Mouse (Mus musculus) midbrain, embryonic 15.5 days (tissue): ENCODE measurements around the gene Zfp609. TPM values are rescaled to one million over a fixed set of nuclear protein-coding genes. Genes with fewer than 3 reads are reported as not detected.

Source experiments
- ATAC-seq: fragments of 200-750 bp; cut with Nextera tagmentation; replicated peaks from 2 replicates; pipeline ENCODE4 v1.8.0; 2017; ENCODE audit warnings: moderate TSS enrichment
- H3K27ac ChIP-seq: fragments of 300-500 bp; sonication (generic); 2 replicates; pipeline ENCODE4 v1.5.1; 2015; ENCODE audit warnings: mild to moderate bottlenecking, inconsistent platforms
- H3K27me3 ChIP-seq: fragments of 300-500 bp; sonication (generic); replicated peaks from 2 replicates; pipeline ENCODE4 v1.6.1; 2015; ENCODE audit warnings: inconsistent platforms
- H3K36me3 ChIP-seq: fragments of 300-500 bp; sonication (generic); replicated peaks from 2 replicates; pipeline ENCODE4 v1.6.1; 2015; ENCODE audit warnings: inconsistent platforms
- H3K4me1 ChIP-seq: fragments of 300-500 bp; sonication (generic); 2 replicates; pipeline ENCODE4 v1.6.1; 2015; ENCODE audit warnings: inconsistent platforms
- H3K4me2 ChIP-seq: fragments of 300-500 bp; sonication (generic); 2 replicates; pipeline ENCODE4 v1.6.1; 2015; ENCODE audit warnings: inconsistent platforms, mild to moderate bottlenecking, moderate library complexity
- H3K4me3 ChIP-seq: fragments of 300-500 bp; sonication (generic); 2 replicates; pipeline ENCODE4 v1.5.1; 2015; ENCODE audit warnings: mild to moderate bottlenecking, inconsistent platforms
- H3K9ac ChIP-seq: fragments of 300-500 bp; sonication (generic); 2 replicates; pipeline ENCODE4 v1.6.1; 2015; ENCODE audit warnings: mild to moderate bottlenecking, inconsistent platforms
- H3K9me3 ChIP-seq: fragments of 300-500 bp; sonication (generic); 2 replicates; pipeline ENCODE4 v1.6.1; 2016; ENCODE audit warnings: inconsistent platforms
- WGBS: fragments of 180-500 bp; shearing (Covaris S2); methylation state at CpG from one replicate; pipeline ENCODE4 v1.1.7; 2015; ENCODE audit warnings: mixed read lengths; 5-methylcytosine and 5-hydroxymethylcytosine counted together
- polyA plus RNA-seq: library from polyadenylated mRNA; unstranded; fragments of >200 nt; fragmentation: Nextera tagmentation; extraction: Ambion mirVana; gene quantifications from 2 replicates; pipeline ENCODE4 v1.2.1, GENCODE M21; 2015

Gene Zfp609
- polyA plus RNA-seq, 1 experiment from 2014 or later: 8.7 TPM

GRCm38 (mm10) chr9:65734931-65735330 is 92.4 kb downstream of the Zfp609 start:
- H3K27ac ChIP-seq: no peak overlapping the region
- no peak for ATAC-seq
- no peak overlapping the region for H3K4me3 ChIP-seq
- H3K36me3 ChIP-seq: 0 out of 2 replicates have a peak, but pooled peaks cover 3% of the 10 kb centered on the region
- H3K4me2 ChIP-seq: no peak overlapping the region
- 88% methylated on average over 3 of the region's 3 CpGs for WGBS
- no peaks in the 10 kb centered on the region for H3K27me3 ChIP-seq
- H3K9me3 ChIP-seq: no peaks in the 10 kb centered on the region
- H3K4me1 ChIP-seq: no peaks in the 10 kb centered on the region
- H3K9ac ChIP-seq: no peak overlapping the region

- 0 out of 2 replicates have a peak, but pooled peaks cover 3% of the 10 kb centered on the region for H3K36me3 ChIP-seq
Observed at GRCm38 (mm10) chr9:65728588-65728987, 98.8 kb downstream of the Zfp609 start.

GRCm38 (mm10) chr9:65727491-65727890 is 99.9 kb downstream of the Zfp609 start:
- Histone ChIP-seq H3K9me3 (no peaks in the 10 kb centered on the region), H3K4me1 (peaks cover 30% of the 10 kb centered on the region), H3K27ac (no peak overlapping the region), H3K4me2 (no peak overlapping the region), H3K9ac (no peak overlapping the region), H3K27me3 (no peaks in the 10 kb centered on the region), H3K4me3 (no peak overlapping the region), H3K36me3 (0 out of 2 replicates have a peak, but pooled peaks cover 3% of the 10 kb centered on the region)
- no peak for ATAC-seq
- 91% methylated on average over 4 of the region's 4 CpGs for WGBS

More at GRCm38 (mm10) chr9:65728588-65728987, 98.8 kb downstream of the Zfp609 start:
- Histone ChIP-seq H3K27me3 (no peaks in the 10 kb centered on the region), H3K9ac (no peak overlapping the region), H3K9me3 (no peaks in the 10 kb centered on the region), H3K27ac (no peak overlapping the region), H3K4me2 (no peak overlapping the region), H3K4me3 (no peak overlapping the region), H3K4me1 (peaks cover 26% of the 10 kb centered on the region)
- WGBS: 94% methylated on average over 6 of the region's 6 CpGs
- ATAC-seq: no peak

DNA sequence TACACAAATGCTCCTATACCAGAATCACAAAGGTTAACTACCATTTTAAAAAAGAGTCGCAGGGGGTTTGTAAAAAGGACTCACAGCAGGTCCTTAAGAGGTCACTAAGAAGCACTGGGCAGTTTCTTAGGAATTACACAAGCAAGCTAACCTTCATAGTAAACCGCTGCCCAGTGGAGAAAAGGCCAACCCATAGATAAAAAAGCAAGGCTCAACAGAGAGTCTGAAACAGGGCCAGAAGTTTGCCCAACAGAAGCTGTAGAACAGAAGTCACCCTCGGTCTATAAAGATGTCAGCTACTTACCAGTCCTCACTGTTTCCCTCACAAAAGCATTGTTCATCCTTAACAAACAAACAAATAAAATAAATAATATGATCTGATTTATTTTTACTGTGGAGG is 100.9 kb downstream of the Zfp609 start:
- Histone ChIP-seq H3K9ac (no peak overlapping the region), H3K9me3 (no peaks in the 10 kb centered on the region), H3K27ac (no peak overlapping the region), H3K36me3 (0 out of 2 replicates have a peak, but pooled peaks cover 3% of the 10 kb centered on the region), H3K4me1 (peaks cover 39% of the 10 kb centered on the region), H3K27me3 (no peaks in the 10 kb centered on the region), H3K4me2 (no peak overlapping the region), H3K4me3 (no peak overlapping the region)
- WGBS: 91% methylated on average over 3 of the region's 3 CpGs
- no peak for ATAC-seq

DNA sequence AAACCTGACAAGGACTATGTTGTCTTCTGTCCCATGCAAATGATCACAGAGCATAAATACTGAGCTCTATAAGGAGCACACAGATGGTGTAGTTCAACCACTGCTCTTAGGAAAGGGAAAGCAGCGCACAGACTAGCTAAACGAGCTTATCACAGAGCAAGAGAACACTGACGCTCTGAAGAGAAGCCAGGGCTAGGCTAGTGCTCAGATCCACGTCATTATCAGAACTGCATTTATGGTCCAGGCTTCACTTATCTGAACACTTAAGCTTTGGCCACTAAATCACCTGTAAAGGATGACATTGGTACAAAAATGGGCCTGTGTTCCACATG is 102.1 kb downstream of the Zfp609 start:
- peaks cover 45% of the 10 kb centered on the region for H3K4me1 ChIP-seq
- peak overlapping the region; percentile 83 for H3K27ac ChIP-seq
- no peaks in the 10 kb centered on the region for H3K9me3 ChIP-seq
- H3K27me3 ChIP-seq: no peaks in the 10 kb centered on the region
- H3K36me3 ChIP-seq: no peaks in the 10 kb centered on the region
- no peak overlapping the region for H3K4me3 ChIP-seq
- no peak overlapping the region for H3K4me2 ChIP-seq
- 24% methylated on average over 4 of the region's 4 CpGs for WGBS
- no peak overlapping the region for H3K9ac ChIP-seq
- ATAC-seq: no peak

DNA sequence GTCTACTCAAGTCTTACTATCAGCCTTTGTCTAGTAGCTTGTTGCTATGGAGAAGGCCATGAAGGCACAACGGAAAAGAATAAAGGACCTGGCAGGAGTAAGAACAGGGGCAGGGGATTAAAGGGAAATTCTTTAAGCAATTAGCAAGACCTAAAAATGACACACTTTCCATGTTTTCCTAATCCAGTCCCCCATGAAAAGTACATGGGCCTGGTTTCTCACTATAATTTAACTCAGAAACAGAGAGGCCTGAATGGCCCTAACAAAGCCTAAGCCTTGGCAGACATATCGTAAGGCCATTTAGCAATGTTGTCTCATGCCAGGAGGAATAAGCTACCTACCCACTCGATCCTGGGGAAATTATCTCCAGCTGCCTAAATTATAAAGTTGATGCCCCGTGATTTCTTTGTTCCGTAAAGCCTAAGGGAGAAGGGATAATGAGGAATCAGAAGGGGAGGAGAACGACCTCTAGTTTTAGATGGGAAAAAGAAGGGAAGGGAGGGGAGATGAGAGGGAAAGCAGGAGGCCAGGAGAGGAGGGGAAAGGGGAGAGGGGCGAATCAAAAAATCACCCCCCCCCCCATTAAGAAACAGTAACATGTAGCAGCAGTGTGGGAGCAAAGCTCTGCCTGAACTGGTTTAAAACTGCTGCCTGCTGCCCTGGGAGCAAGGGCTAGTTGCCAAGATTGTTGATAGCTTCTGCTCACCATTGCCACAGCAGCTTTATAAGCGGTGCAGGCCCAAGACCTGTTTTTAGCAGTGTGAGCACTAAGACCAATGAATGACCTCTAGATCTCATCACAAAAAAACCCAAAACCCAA is 102.7 kb downstream of the Zfp609 start:
- Histone ChIP-seq H3K4me1 (peaks cover 45% of the 10 kb centered on the region), H3K27ac (peak overlapping the region; percentile 83), H3K36me3 (no peaks in the 10 kb centered on the region), H3K4me2 (peak overlapping the region; percentile 6; the same call in 1 of the 2 replicates), H3K27me3 (no peaks in the 10 kb centered on the region), H3K9me3 (no peaks in the 10 kb centered on the region), H3K4me3 (no peak overlapping the region), H3K9ac (peak overlapping the region; percentile 14; the same call in 1 of the 2 replicates)
- peak; percentile 57 for ATAC-seq
- 12% methylated on average over 8 of the region's 8 CpGs for WGBS

- H3K4me1 ChIP-seq: peaks cover 44% of the 10 kb centered on the region
- H3K9ac ChIP-seq: no peak overlapping the region
- WGBS: 57% methylated on average over 10 of the region's 10 CpGs
- H3K9me3 ChIP-seq: no peaks in the 10 kb centered on the region
- H3K27ac ChIP-seq: peak overlapping the region; percentile 14; the same call in 1 of the 2 replicates
- ATAC-seq: no peak
- H3K4me3 ChIP-seq: no peak overlapping the region
- H3K36me3 ChIP-seq: no peaks in the 10 kb centered on the region
- no peak overlapping the region for H3K4me2 ChIP-seq
- H3K27me3 ChIP-seq: no peaks in the 10 kb centered on the region
Observed at GRCm38 (mm10) chr9:65721161-65721566, 106.2 kb downstream of the Zfp609 start.

GRCm38 (mm10) chr9:65718195-65718594 is 109.2 kb downstream of the Zfp609 start:
- 95% methylated on average over 5 of the region's 5 CpGs for WGBS
- no peak overlapping the region for H3K4me2 ChIP-seq
- H3K36me3 ChIP-seq: no peaks in the 10 kb centered on the region
- ATAC-seq: no peak
- no peaks in the 10 kb centered on the region for H3K27me3 ChIP-seq
- no peak overlapping the region for H3K27ac ChIP-seq
- peaks cover 15% of the 10 kb centered on the region; the same call in 1 of the 2 replicates for H3K4me1 ChIP-seq
- H3K9ac ChIP-seq: no peak overlapping the region
- H3K4me3 ChIP-seq: no peak overlapping the region
- no peaks in the 10 kb centered on the region for H3K9me3 ChIP-seq

DNA sequence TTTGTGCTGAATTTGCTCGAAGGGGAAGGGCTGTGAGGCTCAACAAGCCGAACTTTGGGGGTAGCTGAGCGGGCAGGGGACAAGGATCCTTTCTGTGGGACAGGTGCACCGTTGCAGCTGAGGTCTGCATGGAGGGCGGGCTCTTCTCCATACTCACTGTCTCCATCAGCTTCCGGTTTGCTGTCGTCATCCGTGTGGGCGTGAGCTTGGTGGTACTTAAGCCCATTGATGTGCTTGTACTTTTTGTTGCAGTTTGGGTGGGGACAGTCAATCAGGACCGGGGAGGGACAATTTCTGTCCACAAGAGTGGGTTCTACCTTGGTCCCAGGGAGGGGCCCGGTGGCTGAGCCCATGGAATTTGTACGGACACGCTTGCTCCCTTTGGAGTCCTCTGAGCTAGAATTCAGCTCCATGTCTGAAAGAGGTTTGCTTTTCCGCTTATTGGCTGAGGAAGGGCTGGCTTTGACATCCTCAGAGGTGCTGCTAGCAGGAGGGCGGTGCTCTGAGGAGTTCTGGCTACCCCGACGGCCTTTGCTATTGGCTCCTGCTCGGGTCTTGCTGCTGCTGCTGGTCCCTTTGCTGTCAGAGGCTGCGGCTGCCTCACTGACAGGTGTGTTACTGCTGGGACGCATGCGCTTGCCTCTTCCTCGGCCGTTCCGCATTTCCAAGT is 123.3 kb downstream of the Zfp609 start:
- no peak for ATAC-seq
- Histone ChIP-seq H3K27me3 (no peaks in the 10 kb centered on the region), H3K36me3 (peaks cover 18% of the 10 kb centered on the region; the same call in 1 of the 2 replicates), H3K4me3 (no peak overlapping the region), H3K27ac (0 out of 2 replicates have a peak overlapping the region, but pooled peaks have one; percentile 15), H3K9me3 (no peaks in the 10 kb centered on the region), H3K9ac (no peak overlapping the region), H3K4me1 (no peaks in the 10 kb centered on the region), H3K4me2 (no peak overlapping the region)
- 92% methylated on average over 24 of the region's 24 CpGs for WGBS

GRCm38 (mm10) chr9:65703241-65703640 is 124.1 kb downstream of the Zfp609 start:
- no peaks in the 10 kb centered on the region for H3K27me3 ChIP-seq
- H3K4me2 ChIP-seq: no peak overlapping the region
- H3K9me3 ChIP-seq: no peaks in the 10 kb centered on the region
- no peak overlapping the region for H3K4me3 ChIP-seq
- 86% methylated on average over 7 of the region's 7 CpGs for WGBS
- no peaks in the 10 kb centered on the region for H3K4me1 ChIP-seq
- H3K27ac ChIP-seq: no peak overlapping the region
- H3K36me3 ChIP-seq: peaks cover 18% of the 10 kb centered on the region; the same call in 1 of the 2 replicates
- no peak for ATAC-seq
- no peak overlapping the region for H3K9ac ChIP-seq

GRCm38 (mm10) chr9:65702286-65702685 is 125.1 kb downstream of the Zfp609 start:
- peaks cover 18% of the 10 kb centered on the region; the same call in 1 of the 2 replicates for H3K36me3 ChIP-seq

DNA sequence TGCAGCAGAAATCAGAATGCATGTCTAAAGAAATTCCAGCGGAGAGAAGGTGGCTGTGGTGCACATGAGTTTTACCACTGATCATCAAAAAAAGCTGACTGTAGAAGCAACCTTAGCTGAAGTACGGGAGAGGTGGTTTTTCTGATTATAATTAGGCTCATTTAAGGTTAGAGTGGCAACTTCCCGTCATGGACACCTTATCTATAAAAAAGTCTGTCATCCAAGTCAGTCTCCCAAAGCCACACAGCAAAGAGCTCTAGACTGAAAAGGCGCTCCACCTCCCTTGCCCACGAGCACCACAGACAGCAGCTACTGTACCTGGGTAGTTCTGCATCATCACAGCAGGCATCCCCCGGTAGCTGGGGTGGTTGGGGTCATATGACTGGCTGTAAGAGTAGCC is 126.9 kb downstream of the Zfp609 start:
- Histone ChIP-seq H3K27me3 (no peaks in the 10 kb centered on the region), H3K4me3 (no peak overlapping the region), H3K9ac (no peak overlapping the region), H3K9me3 (no peaks in the 10 kb centered on the region), H3K27ac (0 out of 2 replicates have a peak overlapping the region, but pooled peaks have one; percentile 30), H3K4me1 (0 out of 2 replicates have a peak, but pooled peaks cover 4% of the 10 kb centered on the region), H3K36me3 (peaks cover 16% of the 10 kb centered on the region; the same call in 1 of the 2 replicates), H3K4me2 (no peak overlapping the region)
- ATAC-seq: no peak
- 88% methylated on average over 6 of the region's 6 CpGs for WGBS

More at GRCm38 (mm10) chr9:65702286-65702685, 125.1 kb downstream of the Zfp609 start:
- no peaks in the 10 kb centered on the region for H3K4me1 ChIP-seq
- no peak overlapping the region for H3K4me3 ChIP-seq
- H3K27ac ChIP-seq: no peak overlapping the region
- no peak overlapping the region for H3K9ac ChIP-seq
- ATAC-seq: no peak
- WGBS: 96% methylated on average over 9 of the region's 9 CpGs
- no peaks in the 10 kb centered on the region for H3K27me3 ChIP-seq
- no peak overlapping the region for H3K4me2 ChIP-seq
- no peaks in the 10 kb centered on the region for H3K9me3 ChIP-seq
